Mouse (Mus musculus) heart, embryonic 16.5 days (tissue): ENCODE measurements around the gene Rpain. TPM values are rescaled to one million over a fixed set of nuclear protein-coding genes. Genes with fewer than 3 reads are reported as not detected.

Source experiments
- ATAC-seq: fragments of 200-750 bp; cut with Nextera tagmentation; replicated peaks from 2 replicates; pipeline ENCODE4 v1.8.0; 2017; ENCODE audit warnings: moderate number of reproducible peaks; ENCODE audit not compliant: insufficient read depth, low FRiP score; ENCODE audit errors: extremely low read depth
- H3K27ac ChIP-seq: fragments of 300-500 bp; sonication (generic); 2 replicates; pipeline ENCODE4 v1.5.1; 2014; ENCODE audit warnings: mild to moderate bottlenecking, low read length, control low read depth, moderate library complexity
- H3K27me3 ChIP-seq: fragments of 300-500 bp; sonication (generic); 2 replicates; pipeline ENCODE4 v1.6.1; 2014; ENCODE audit warnings: low read length, mixed read lengths; ENCODE audit not compliant: control insufficient read depth, insufficient read depth
- H3K36me3 ChIP-seq: fragments of 300-500 bp; sonication (generic); 2 replicates; pipeline ENCODE4 v1.6.1; 2014; ENCODE audit not compliant: control insufficient read depth, insufficient read depth
- H3K4me1 ChIP-seq: fragments of 300-500 bp; sonication (generic); 2 replicates; pipeline ENCODE4 v1.6.1; 2014; ENCODE audit warnings: low read length, mixed read lengths; ENCODE audit not compliant: control insufficient read depth, insufficient read depth
- H3K4me2 ChIP-seq: fragments of 300-500 bp; sonication (generic); 2 replicates; pipeline ENCODE4 v1.6.1; 2014; ENCODE audit warnings: low read depth, mild to moderate bottlenecking, control low read depth, low read length
- H3K4me3 ChIP-seq: fragments of 300-500 bp; sonication (generic); 2 replicates; pipeline ENCODE4 v1.5.1; 2014; ENCODE audit warnings: mild to moderate bottlenecking, control low read depth, low read length
- H3K9ac ChIP-seq: fragments of 300-500 bp; sonication (generic); 2 replicates; pipeline ENCODE4 v1.6.1; 2014; ENCODE audit warnings: low read length, control low read depth
- H3K9me3 ChIP-seq: fragments of 300-500 bp; sonication (generic); replicated peaks from 2 replicates; pipeline ENCODE4 v1.6.1; 2016; ENCODE audit warnings: low read length; ENCODE audit not compliant: control insufficient read depth
- WGBS: fragments of 180-500 bp; shearing (Covaris S2); extraction: QIAGEN DNeasy Blood & Tissue Kit; methylation state at CpG from one replicate; pipeline ENCODE4 v1.1.7; 2014; 5-methylcytosine and 5-hydroxymethylcytosine counted together
- polyA plus RNA-seq: library from polyadenylated mRNA; unstranded; fragments of >200 nt; fragmentation: Nextera tagmentation; extraction: Ambion mirVana; gene quantifications from 2 replicates; pipeline ENCODE4 v1.2.1, GENCODE M21; 2015

Gene Rpain
- polyA plus RNA-seq, 1 experiment from 2014 or later: 54.7 TPM

DNA sequence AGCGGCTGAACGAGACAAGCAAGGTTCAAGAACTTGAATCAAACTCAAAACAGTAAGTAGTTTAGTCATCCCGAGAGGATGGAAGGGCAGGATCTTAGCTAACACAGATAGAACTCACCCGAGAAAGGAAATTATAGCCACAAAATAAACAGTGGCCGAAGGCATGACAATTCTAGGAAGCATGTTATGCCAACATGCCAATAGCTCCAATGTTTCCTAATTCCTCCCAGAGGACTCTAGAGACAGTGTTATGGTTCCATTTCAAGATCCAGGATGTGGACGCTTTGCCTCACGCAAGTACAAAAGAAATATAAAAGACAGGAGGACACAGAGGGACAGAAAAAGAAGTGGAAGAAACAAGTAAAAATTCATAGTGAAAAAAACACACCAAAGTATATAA, 37.8 kb downstream of the Rpain start:
- peaks cover 40% of the 10 kb centered on the region for H3K36me3 ChIP-seq
- H3K4me3 ChIP-seq: no peak overlapping the region
- H3K9me3 ChIP-seq: no peaks in the 10 kb centered on the region
- H3K27me3 ChIP-seq: no peaks in the 10 kb centered on the region
- peaks cover 7% of the 10 kb centered on the region for H3K4me1 ChIP-seq
- no peak for ATAC-seq
- H3K9ac ChIP-seq: no peak overlapping the region
- 76% methylated on average over 7 of the region's 7 CpGs for WGBS
- H3K4me2 ChIP-seq: no peak overlapping the region
- H3K27ac ChIP-seq: no peak overlapping the region

DNA sequence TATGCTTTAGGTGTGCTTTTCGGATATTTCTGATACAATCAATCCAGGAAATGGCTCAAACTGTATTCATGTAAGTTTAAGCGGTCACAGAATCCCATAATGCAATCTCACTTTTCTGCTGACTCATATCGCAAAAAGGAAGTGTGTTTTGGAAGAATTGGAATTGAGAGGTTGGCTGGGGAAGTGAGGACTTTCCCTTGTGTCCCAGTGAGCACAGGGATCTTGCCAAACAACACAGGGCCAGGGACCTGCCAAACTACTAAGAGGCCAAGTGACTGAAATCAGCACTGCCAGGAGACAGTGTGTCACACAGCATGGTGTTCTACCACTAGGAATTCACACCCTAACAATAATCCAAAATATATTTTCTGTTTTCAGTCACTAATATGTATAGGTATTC, 38.3 kb downstream of the Rpain start:
- no peak overlapping the region for H3K9ac ChIP-seq
- peak overlapping the region; percentile 35; the same call in 1 of the 2 replicates for H3K27ac ChIP-seq
- WGBS: 70% methylated on average over 3 of the region's 3 CpGs
- no peak overlapping the region for H3K4me3 ChIP-seq
- 0 out of 2 replicates have a peak, but pooled peaks cover 2% of the 10 kb centered on the region for H3K4me1 ChIP-seq
- no peaks in the 10 kb centered on the region for H3K9me3 ChIP-seq
- no peaks in the 10 kb centered on the region for H3K27me3 ChIP-seq
- H3K4me2 ChIP-seq: no peak overlapping the region
- peaks cover 42% of the 10 kb centered on the region for H3K36me3 ChIP-seq
- ATAC-seq: no peak

DNA sequence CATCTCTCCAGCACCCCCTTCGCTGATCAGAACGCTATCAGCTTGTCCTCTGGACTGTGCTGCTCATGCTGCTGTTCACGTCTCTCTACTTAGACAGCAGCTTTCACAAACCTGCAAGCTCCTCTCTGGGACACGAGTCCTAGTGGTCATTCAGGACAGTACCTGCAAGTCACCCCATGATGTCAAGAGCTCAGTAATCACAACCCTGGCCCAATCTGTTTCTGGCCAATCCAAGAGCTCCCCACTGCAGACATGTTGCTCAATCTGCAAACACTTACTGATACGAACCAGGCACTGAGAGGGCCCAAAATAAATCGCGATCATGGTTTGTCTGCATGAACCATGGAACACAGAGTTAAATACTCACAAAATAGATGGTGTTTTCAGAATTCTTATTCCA, 42.7 kb downstream of the Rpain start:
- H3K36me3 ChIP-seq: peaks cover 46% of the 10 kb centered on the region
- no peak for ATAC-seq

DNA sequence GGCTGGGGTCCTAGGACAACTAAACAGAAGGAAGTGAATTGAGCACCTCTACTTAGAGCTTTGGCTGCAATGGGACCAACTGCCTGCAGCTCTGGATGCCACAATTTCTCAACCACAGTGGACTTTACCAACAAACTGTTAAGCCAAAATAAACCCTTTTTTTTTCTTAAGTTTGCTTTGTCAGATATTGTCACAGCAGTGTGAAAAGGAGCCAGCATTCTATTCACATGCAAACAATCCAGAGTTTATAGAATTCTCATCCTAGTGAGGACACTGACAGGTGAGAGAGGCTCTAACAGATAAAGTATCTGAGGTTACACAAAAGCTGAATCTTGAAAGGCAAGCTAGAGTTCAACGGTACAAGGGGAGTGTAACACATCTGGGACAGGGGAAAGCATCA, 47.0 kb downstream of the Rpain start:
- no peak overlapping the region for H3K4me2 ChIP-seq
- H3K9ac ChIP-seq: no peak overlapping the region
- no peaks in the 10 kb centered on the region for H3K9me3 ChIP-seq
- H3K4me1 ChIP-seq: peaks cover 21% of the 10 kb centered on the region
- no peak overlapping the region for H3K27ac ChIP-seq
- H3K36me3 ChIP-seq: peaks cover 20% of the 10 kb centered on the region
- WGBS: 76% methylated on average over 1 of the region's 1 CpGs
- H3K27me3 ChIP-seq: no peaks in the 10 kb centered on the region
- no peak overlapping the region for H3K4me3 ChIP-seq
- no peak for ATAC-seq

More for the DNA sequence above, 42.7 kb downstream of the Rpain start:
- Histone ChIP-seq H3K9ac (no peak overlapping the region), H3K4me3 (no peak overlapping the region), H3K27me3 (no peaks in the 10 kb centered on the region), H3K27ac (no peak overlapping the region), H3K4me1 (peaks cover 2% of the 10 kb centered on the region), H3K9me3 (no peaks in the 10 kb centered on the region), H3K4me2 (no peak overlapping the region)
- 83% methylated on average over 7 of the region's 7 CpGs for WGBS

DNA sequence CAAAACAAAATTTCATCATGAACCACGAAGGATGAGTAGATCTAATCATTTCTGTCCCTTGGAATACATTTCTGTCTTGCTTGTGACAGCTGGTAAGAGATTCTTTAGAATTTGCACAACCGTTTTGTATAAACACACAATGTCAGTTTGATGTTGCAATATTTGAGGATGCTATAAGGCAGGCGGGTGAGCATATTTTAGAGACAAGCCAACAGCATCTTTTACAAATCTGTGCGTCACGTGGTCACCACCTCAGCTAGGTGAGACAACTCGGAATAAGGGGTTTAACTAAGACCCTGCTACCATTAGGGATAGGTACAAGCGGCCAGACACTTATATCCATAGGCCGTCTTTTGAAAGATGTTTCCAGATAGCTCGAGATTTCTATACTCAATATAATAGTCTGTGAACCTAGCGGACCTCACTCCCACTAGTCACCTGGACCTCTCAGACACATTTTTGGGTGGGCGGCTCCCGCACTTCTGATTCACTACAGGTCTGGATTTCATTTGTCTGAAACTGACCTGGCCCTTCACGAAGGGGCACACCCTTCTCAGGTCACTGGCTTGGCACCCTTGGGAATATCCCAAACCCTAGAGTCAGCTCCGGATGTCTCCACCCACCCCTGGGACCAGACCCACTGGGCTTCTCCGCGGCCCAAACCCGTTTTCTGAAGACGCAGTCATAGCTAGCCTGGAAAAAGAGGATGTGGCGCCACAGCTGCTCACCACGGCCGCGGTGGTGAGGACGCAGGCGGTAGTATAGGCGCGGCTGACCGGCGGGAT, 48.6 kb downstream of the Rpain start:
- peak overlapping the region; percentile 95 for H3K9ac ChIP-seq
- ATAC-seq: peak; percentile 10; the same call in 1 of the 2 replicates
- 5% methylated on average over 28 of the region's 28 CpGs for WGBS

DNA sequence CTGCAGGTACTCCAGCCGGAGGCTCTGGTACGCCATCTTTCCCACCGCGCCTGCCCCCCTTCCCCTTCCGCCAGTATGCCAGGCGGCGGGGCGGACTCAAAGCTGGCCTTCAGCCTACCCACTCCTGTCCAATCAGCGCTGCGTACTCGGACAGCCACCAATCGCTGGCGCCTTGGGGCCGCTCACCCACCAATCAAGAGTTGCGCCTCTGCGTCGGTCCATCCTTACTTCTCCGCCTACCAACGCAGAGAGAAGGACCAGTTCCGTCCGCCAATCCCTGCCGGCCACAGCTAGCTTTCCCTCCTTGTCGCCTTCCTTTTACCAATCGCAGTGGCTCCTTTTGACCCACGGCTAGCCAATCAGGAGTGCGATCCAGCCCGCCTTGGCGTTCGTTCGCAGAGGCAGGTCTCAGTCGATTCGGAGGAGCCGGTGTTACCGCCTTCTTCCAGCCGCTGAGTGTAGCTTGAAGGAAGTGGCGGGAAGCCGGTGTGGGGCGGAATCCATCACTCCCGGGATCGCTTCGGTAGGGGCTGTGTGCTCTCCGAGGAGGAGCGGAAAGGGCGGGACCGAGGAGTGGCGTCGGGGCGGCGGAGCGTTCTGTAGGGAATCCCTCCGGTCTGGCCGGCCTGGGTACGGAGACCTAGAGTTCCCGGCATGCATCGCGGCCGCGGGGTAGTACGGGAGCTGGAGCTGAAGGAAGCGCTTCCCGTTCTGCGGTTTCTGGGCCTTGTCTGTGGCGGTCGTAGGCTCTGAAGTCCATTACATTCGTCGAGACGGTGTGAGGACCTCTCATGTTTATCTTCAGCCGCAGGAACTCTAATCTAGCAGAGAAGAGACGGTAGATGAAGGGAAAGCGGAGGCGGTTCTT, 49.4 kb downstream of the Rpain start, which contains the start of the genes Mis12 and Derl2:
TSS of gene Mis12 (plus strand) at position 411 of the 868 bp plus-strand sequence.
TSS of gene Derl2 (minus strand) at position 641 of the 868 bp plus-strand sequence.
- peak within 1 kb of the TSS; percentile 88 for H3K27ac ChIP-seq
- peak within 1 kb of the TSS; percentile 95 for H3K9ac ChIP-seq
- ATAC-seq: peak; percentile 99
- H3K27me3 ChIP-seq: no peaks in the 10 kb centered on the region
- peak within 1 kb of the TSS; percentile 97 for H3K4me2 ChIP-seq
- no peaks in the 10 kb centered on the region for H3K9me3 ChIP-seq
- peaks cover 6% of the 10 kb centered on the region; the same call in 1 of the 2 replicates for H3K36me3 ChIP-seq
- peak within 1 kb of the TSS; percentile 91 for H3K4me3 ChIP-seq
- WGBS: under 1% methylated on average over 69 of the region's 71 CpGs
- peaks cover 21% of the 10 kb centered on the region for H3K4me1 ChIP-seq

More for the DNA sequence above, 48.6 kb downstream of the Rpain start:
- Histone ChIP-seq H3K4me2 (peak overlapping the region; percentile 97), H3K27ac (peak overlapping the region; percentile 88), H3K36me3 (peaks cover 11% of the 10 kb centered on the region), H3K27me3 (no peaks in the 10 kb centered on the region), H3K9me3 (no peaks in the 10 kb centered on the region), H3K4me1 (peaks cover 21% of the 10 kb centered on the region), H3K4me3 (peak overlapping the region; percentile 91)

Other genes with a start within 250 kb of the Rpain start
- gene Zfp3, start 206.0 kb upstream of the Rpain start, polyA plus RNA-seq: 10.0 and 10.5 TPM in 2 replicates
- gene Scimp, start 157.6 kb upstream of the Rpain start, polyA plus RNA-seq: 0.32 and 0.70 TPM in 2 replicates
- gene Rabep1, start 125.4 kb upstream of the Rpain start, polyA plus RNA-seq: 26.8 and 28.7 TPM in 2 replicates
- 117 and 124 TPM in 2 replicates for gene Nup88, start 240 bp upstream of the Rpain start, polyA plus RNA-seq
- 279 and 291 TPM in 2 replicates for gene C1qbp, start 12.8 kb downstream of the Rpain start, polyA plus RNA-seq
- gene Dhx33, start 34.2 kb downstream of the Rpain start, polyA plus RNA-seq: 12.4 and 13.0 TPM in 2 replicates
- 25.3 and 26.2 TPM in 2 replicates for gene Mis12, start 49.4 kb downstream of the Rpain start, polyA plus RNA-seq
- gene Derl2, start 49.6 kb downstream of the Rpain start, polyA plus RNA-seq: 33.8 and 35.1 TPM in 2 replicates
- gene 6330403K07Rik, start 63.3 kb downstream of the Rpain start, polyA plus RNA-seq: 18.0 and 20.9 TPM in 2 replicates
- 0.14 and 0.20 TPM in 2 replicates for gene Nlrp1a, start 174.5 kb downstream of the Rpain start, polyA plus RNA-seq